Mouse (Mus musculus): ENCODE results near the gene Nat9. TPM values are rescaled to one million over a fixed set of nuclear protein-coding genes. Genes with fewer than 3 reads are reported as not detected.

Gene Nat9
- total RNA-seq, 2 experiments from 2014 or later: 24.2 to 26.0 TPM

GRCm38 (mm10) chr11:115178766-115179165, 8.9 kb downstream of the Nat9 start:
- DNase-seq (ENCODE audit: low spot score in 2 of 2): no peak

- no peak for DNase-seq (ENCODE audit: low spot score in 2 of 2)
Observed at GRCm38 (mm10) chr11:115177559-115178195, 10.0 kb downstream of the Nat9 start.

GRCm38 (mm10) chr11:115176399-115177190, 11.1 kb downstream of the Nat9 start:
- no peak for DNase-seq (ENCODE audit: low spot score in 2 of 2)

GRCm38 (mm10) chr11:115173549-115174339, 13.9 kb downstream of the Nat9 start:
- DNase-seq (ENCODE audit: low spot score in 2 of 2): no peak

GRCm38 (mm10) chr11:115172825-115173287, 14.8 kb downstream of the Nat9 start:
- no peak for DNase-seq (ENCODE audit: low spot score in 2 of 2)

GRCm38 (mm10) chr11:115171125-115171524, 16.5 kb downstream of the Nat9 start:
- DNase-seq (ENCODE audit: low spot score in 2 of 2): no peak

- DNase-seq (ENCODE audit: low spot score in 2 of 2): no peak
Observed at GRCm38 (mm10) chr11:115169430-115169829, 18.2 kb downstream of the Nat9 start.

- no peak for DNase-seq (ENCODE audit: low spot score in 2 of 2)
Observed at GRCm38 (mm10) chr11:115167631-115168249, 19.9 kb downstream of the Nat9 start.

- no peak for DNase-seq (ENCODE audit: low spot score in 2 of 2)
Observed at GRCm38 (mm10) chr11:115166776-115167175, 20.9 kb downstream of the Nat9 start.

- peak in 1 of 2 experiments; percentile 37 for DNase-seq (ENCODE audit: low spot score in 2 of 2)
Observed at GRCm38 (mm10) chr11:115164976-115165374, 22.7 kb downstream of the Nat9 start.

GRCm38 (mm10) chr11:115164341-115164975, 23.2 kb downstream of the Nat9 start:
- no peak for DNase-seq (ENCODE audit: low spot score in 2 of 2)

GRCm38 (mm10) chr11:115163568-115164150, 24.0 kb downstream of the Nat9 start:
- DNase-seq (ENCODE audit: low spot score in 2 of 2): no peak

GRCm38 (mm10) chr11:115162832-115163480, 24.7 kb downstream of the Nat9 start, which contains the start of gene Slc9a3r1:
Gene Slc9a3r1, plus strand, starts transcription at chr11:115163341.
- peak; percentile 86 to 96 for DNase-seq (ENCODE audit: low spot score in 2 of 2)

GRCm38 (mm10) chr11:115162205-115162601, 25.5 kb downstream of the Nat9 start:
- DNase-seq (ENCODE audit: low spot score in 2 of 2): no peak

GRCm38 (mm10) chr11:115161578-115162204, 26.0 kb downstream of the Nat9 start:
- DNase-seq (ENCODE audit: low spot score in 2 of 2): no peak

- peak in 1 of 2 experiments; percentile 54 for DNase-seq (ENCODE audit: low spot score in 2 of 2)
Observed at GRCm38 (mm10) chr11:115160883-115161577, 26.6 kb downstream of the Nat9 start.

- peak in 1 of 2 experiments; percentile 68 for DNase-seq (ENCODE audit: low spot score in 2 of 2)
Observed at GRCm38 (mm10) chr11:115160016-115160797, 27.5 kb downstream of the Nat9 start.
